Mouse (Mus musculus) testis, adult 2 months (tissue): ENCODE measurements around the gene Snhg11. TPM values are rescaled to one million over a fixed set of nuclear protein-coding genes. Genes with fewer than 3 reads are reported as not detected.

Experiments used
- H3K27ac ChIP-seq: fragments of 200-500 bp; 2 replicates; pipeline ENCODE4 v1.5.1; 2012; ENCODE audit warnings: low read depth, low read length; ENCODE audit not compliant: control insufficient read depth, insufficient read depth
- H3K27me3 ChIP-seq: fragments of 200-500 bp; 2 replicates; pipeline ENCODE4 v1.6.1; 2012; ENCODE audit warnings: mild to moderate bottlenecking, low read length, moderate library complexity; ENCODE audit not compliant: control insufficient read depth, insufficient read depth
- H3K36me3 ChIP-seq: fragments of 200-500 bp; 2 replicates; pipeline ENCODE4 v1.6.1; 2012; ENCODE audit warnings: mild to moderate bottlenecking, low read length; ENCODE audit not compliant: control insufficient read depth, insufficient read depth
- H3K4me1 ChIP-seq: fragments of 200-500 bp; 2 replicates; pipeline ENCODE4 v1.6.1; 2012; ENCODE audit warnings: low read length; ENCODE audit not compliant: control insufficient read depth, insufficient read depth
- H3K4me3 ChIP-seq: fragments of 200-500 bp; 2 replicates; pipeline ENCODE4 v1.5.1; 2012; ENCODE audit warnings: low read depth, mild to moderate bottlenecking, low read length, moderate library complexity, mixed read lengths; ENCODE audit not compliant: control insufficient read depth
- CTCF ChIP-seq: fragments of 200-500 bp; IDR thresholded peaks from 2 replicates; pipeline ENCODE4 v1.5.1; 2012; ENCODE audit warnings: low read depth, mild to moderate bottlenecking, inconsistent platforms, low read length, moderate library complexity; ENCODE audit not compliant: control insufficient read depth, insufficient read depth, insufficient replicate concordance
- POLR2A ChIP-seq: fragments of 200-500 bp; IDR thresholded peaks from 2 replicates; pipeline ENCODE4 v1.6.1; 2012; ENCODE audit warnings: low read depth, mild to moderate bottlenecking, inconsistent platforms, low read length, moderate library complexity; ENCODE audit not compliant: control insufficient read depth
- polyA plus RNA-seq: library from polyadenylated mRNA; depleted of rRNA; stranded (reverse); fragments of >200 nt; gene quantifications from 2 replicates; pipeline ENCODE4 v1.2.3, GENCODE M21; 2012; rRNA removed

Gene Snhg11
- polyA plus RNA-seq, 1 experiment, result 3.4 TPM

DNA sequence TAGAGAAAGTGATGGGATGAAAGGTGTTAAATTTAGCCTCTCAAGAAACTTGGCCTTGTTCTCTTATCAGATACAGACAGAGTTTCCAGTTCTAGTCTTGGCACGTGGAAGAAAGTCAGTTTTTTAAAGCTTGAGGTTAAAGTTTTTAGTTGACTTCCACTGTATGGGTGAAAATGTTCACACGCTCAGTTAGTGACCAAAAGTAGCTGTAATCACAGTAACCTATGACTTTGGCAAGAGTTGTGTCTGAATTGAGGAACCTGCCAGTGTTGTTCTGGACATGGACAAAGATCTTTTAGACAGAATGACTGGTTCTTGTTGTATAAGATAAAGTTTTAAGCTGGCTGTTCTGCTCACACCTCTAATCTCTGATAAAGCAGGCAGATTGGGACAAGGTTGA, 37.8 kb downstream of the Snhg11 start:
- peaks cover 5% of the 10 kb centered on the region for H3K4me1 ChIP-seq
- no peak for TF ChIP-seq CTCF
- no peak for TF ChIP-seq POLR2A
- H3K27ac ChIP-seq, result no peak overlapping the region
- no peaks in the 10 kb centered on the region for H3K27me3 ChIP-seq
- H3K36me3 ChIP-seq, result no peaks in the 10 kb centered on the region
- H3K4me3 ChIP-seq, result no peak overlapping the region

DNA sequence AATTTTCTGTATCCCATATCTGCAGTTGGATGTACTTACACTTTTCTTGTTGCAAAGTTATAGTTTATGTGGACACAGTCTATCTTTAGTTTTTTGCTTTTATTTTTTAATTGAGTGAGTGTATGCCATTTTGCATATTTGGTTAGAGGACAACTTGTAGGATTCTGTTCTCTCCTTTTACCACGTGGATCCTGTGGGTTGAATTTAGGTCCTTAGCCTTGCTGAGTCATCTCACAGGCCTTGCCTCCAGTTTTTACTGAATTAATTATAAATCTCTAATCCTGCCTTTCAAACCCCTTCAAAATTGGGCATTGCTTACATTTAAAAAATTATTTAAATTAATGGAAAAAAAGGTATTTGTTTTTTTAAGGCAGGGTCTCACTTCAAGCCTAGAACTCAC, 40.4 kb downstream of the Snhg11 start:
- Histone ChIP-seq H3K27ac (no peak overlapping the region), H3K27me3 (no peaks in the 10 kb centered on the region), H3K4me3 (no peak overlapping the region), H3K4me1 (peaks cover 1% of the 10 kb centered on the region; the same call in 1 of the 2 replicates), H3K36me3 (no peaks in the 10 kb centered on the region)
- TF ChIP-seq POLR2A, result no peak
- TF ChIP-seq CTCF, result no peak

DNA sequence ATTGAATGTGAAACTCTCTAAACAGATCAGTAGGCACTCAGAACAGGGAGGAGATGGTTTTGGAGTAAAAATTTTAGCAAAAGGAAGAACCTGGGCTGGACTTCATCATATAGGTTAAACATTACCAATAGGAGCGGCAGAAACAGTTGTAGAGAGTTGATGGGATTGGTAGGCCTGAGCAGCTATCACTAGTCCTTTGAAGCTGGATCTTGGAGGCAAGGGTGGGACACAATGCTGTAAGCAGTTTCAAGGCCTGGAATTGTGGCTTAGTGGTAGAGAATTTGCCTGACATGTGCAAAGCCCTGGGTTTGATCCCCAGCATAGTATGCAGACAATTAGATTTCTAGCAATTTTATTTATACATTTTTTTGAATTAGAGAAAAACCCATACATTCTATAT, 43.2 kb downstream of the Snhg11 start:
- Histone ChIP-seq H3K4me3 (no peak overlapping the region), H3K27ac (no peak overlapping the region)

More for the DNA sequence above, 43.2 kb downstream of the Snhg11 start:
- Histone ChIP-seq H3K36me3 (no peaks in the 10 kb centered on the region; the same call in 1 of the 2 replicates), H3K27me3 (no peaks in the 10 kb centered on the region), H3K4me1 (peaks cover 6% of the 10 kb centered on the region)
- TF ChIP-seq POLR2A, result no peak
- no peak for TF ChIP-seq CTCF

Other genes starting within 250 kb of the Snhg11 start
- gene Tgm2, start 229.2 kb upstream of the Snhg11 start, polyA plus RNA-seq, result 9.5 and 10.0 TPM in 2 replicates
- 2.8 and 3.7 TPM in 2 replicates for gene D630003M21Rik, start 146.4 kb upstream of the Snhg11 start, polyA plus RNA-seq
- gene Bpi, start 117.5 kb upstream of the Snhg11 start, polyA plus RNA-seq, result 60.2 and 67.8 TPM in 2 replicates
- 14.9 and 17.2 TPM in 2 replicates for gene Lbp, start 69.1 kb upstream of the Snhg11 start, polyA plus RNA-seq
- 16.8 and 18.8 TPM in 2 replicates for gene Ralgapb, start 34.2 kb downstream of the Snhg11 start, polyA plus RNA-seq
- 163 and 169 TPM in 2 replicates for gene Adig, start 127.0 kb downstream of the Snhg11 start, polyA plus RNA-seq
- gene Arhgap40, start 137.2 kb downstream of the Snhg11 start, polyA plus RNA-seq, result 1.9 and 2.1 TPM in 2 replicates
- 0.04 and 0.14 TPM in 2 replicates for gene Slc32a1, start 235.1 kb downstream of the Snhg11 start, polyA plus RNA-seq
- 8.9 and 9.2 TPM in 2 replicates for gene Actr5, start 249.2 kb downstream of the Snhg11 start, polyA plus RNA-seq